Mouse (Mus musculus) G1E-ER4 (cell line): ENCODE data around the gene Socs4. TPM values are rescaled to one million over a fixed set of nuclear protein-coding genes. Genes with fewer than 3 reads are reported as not detected.

Source experiments
- GATA1 ChIP-seq: IDR thresholded peaks from one replicate; pipeline ENCODE4 v1.8.0; 2012; ENCODE audit warnings: low read length, inconsistent platforms
- polyA plus RNA-seq: library from polyadenylated mRNA; stranded (reverse); fragments of >175 nt; gene quantifications from 2 replicates; pipeline ENCODE4 v1.2.3, GENCODE M21; 2012

Socs4 gene
- polyA plus RNA-seq, 1 experiment = 2.9 TPM

DNA sequence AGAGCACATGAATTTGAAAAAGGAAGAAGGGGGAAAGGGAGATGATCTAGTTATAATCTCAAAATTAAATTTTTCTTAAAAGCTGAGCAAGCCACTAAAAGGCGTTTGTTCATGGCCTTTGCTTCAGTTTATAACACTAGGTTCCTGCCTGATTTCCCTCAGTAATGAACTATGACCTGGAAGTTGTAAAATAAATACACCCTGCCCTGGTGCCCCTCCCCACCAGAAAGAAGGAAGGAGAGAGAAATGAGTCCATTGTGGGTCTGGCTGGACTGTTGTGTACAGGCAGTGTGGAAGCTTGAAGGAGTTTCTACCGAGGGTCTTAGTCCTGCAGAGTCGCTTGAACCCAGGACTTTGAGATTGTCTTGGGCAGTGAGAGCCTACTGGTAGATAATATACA lies 30.9 kb downstream of the Socs4 start:
- TF ChIP-seq GATA1 = no peak

- TF ChIP-seq GATA1 = no peak
These were observed 32.3 kb downstream of the Socs4 start for GRCm38 (mm10) chr14:47309061-47309460.

DNA sequence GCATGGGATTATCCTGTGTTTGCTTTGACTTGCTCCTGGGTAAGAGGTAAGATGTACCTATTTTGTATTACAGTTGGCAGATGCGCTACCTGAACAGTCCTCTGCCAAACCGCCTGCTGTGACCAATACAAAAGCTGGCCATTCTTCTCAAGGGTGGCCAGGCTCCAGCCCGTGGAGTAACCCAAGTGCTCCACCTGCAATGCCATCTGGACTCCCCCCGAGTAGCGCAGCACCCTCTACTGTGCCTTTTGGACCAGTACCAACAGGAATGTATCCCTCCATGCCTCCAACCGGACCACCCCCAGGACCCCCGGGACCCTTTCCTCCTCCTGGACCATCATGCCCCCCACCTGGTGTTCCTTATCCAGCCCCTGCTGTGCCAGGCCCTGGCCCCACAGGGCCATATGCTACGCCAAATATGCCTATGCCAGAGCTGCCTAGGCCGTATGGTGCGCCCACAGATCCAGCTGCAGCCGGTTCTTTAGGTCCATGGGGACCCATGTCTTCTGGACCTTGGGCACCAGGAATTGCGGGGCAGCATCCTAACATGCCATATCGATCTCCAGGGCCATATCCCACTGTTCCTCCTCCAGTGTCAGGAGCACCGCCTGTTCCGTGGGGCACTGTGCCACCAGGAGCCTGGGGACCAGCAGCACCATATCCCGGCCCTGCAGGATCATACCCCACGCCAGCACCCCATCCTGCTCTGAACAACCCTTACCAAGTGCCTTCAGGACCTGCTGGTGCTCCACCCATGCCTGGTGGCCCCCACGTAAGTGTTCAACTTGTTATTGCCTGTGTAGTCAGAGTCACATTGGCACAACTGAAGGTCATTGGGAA lies 33.8 kb downstream of the Socs4 start:
- no peak for TF ChIP-seq GATA1

GRCm38 (mm10) chr14:47319362-47319761 lies 42.6 kb downstream of the Socs4 start:
- TF ChIP-seq GATA1 = no peak

GRCm38 (mm10) chr14:47325965-47326761 lies 49.4 kb downstream of the Socs4 start:
- no peak for TF ChIP-seq GATA1

DNA sequence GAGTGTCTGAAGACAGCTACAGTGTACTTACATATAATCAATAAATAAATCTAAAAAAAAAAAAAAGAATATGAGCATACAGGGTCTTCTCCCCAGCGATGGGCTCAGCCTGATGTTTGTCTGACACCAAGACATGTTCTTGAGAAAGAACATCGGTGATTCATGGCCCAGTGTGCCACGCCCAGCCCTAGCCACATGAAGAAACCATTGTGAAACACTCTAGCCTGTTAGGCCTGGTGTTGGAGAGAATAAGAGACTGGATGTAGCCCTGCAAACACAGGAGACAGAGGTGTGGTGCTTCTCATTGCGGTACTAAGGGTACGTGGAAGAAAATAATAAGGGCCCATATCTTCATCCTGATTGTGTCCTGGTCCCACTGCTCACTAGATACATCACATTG lies 50.6 kb downstream of the Socs4 start:
- TF ChIP-seq GATA1 = no peak

GRCm38 (mm10) chr14:47331920-47332319 lies 55.2 kb downstream of the Socs4 start:
- TF ChIP-seq GATA1 = no peak

- no peak for TF ChIP-seq GATA1
These were observed 58.1 kb downstream of the Socs4 start for GRCm38 (mm10) chr14:47334819-47335218.

DNA sequence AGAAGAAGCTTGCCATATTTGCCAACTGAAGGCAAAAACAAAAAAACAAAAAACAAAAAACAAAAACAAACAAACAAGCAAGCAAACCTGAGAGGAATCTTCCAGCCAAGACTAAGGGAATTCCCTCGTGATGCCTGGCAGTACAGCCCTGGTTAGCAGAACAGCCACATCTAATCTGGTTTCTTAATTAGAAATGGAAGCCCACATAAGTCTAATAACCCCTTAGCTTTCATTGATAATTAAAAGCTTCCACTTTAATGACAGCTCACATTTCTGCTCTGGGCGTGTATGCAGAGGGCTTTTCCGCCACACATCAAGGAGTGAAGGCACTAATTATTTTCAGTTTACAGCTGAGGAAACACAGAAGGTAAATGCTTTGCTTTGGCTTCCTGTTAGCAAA lies 58.6 kb downstream of the Socs4 start:
- no peak for TF ChIP-seq GATA1

- TF ChIP-seq GATA1 = no peak
These were observed 63.6 kb downstream of the Socs4 start for GRCm38 (mm10) chr14:47340231-47340925.

- TF ChIP-seq GATA1 = no peak
These were observed 65.1 kb downstream of the Socs4 start for GRCm38 (mm10) chr14:47341811-47342291.

Other genes with a start within 250 kb of the Socs4 start
- 0.42 and 0.53 TPM in 2 replicates for gene Gch1, start 87.5 kb upstream of the Socs4 start, polyA plus RNA-seq
- gene Wdhd1, start 74 bp upstream of the Socs4 start, polyA plus RNA-seq = 6.5 and 8.5 TPM in 2 replicates
- 74.4 and 211 TPM in 2 replicates for gene Mapk1ip1l, start 21.3 kb downstream of the Socs4 start, polyA plus RNA-seq
- 0.41 and 0.77 TPM in 2 replicates for gene Lgals3, start 90.8 kb downstream of the Socs4 start, polyA plus RNA-seq
- 4.0 and 31.8 TPM in 2 replicates for gene Dlgap5, start 141.5 kb downstream of the Socs4 start, polyA plus RNA-seq
- 25.3 and 30.2 TPM in 2 replicates for gene Fbxo34, start 173.5 kb downstream of the Socs4 start, polyA plus RNA-seq